Mouse (Mus musculus) urinary bladder, postnatal 25 days (tissue): Measurements from ENCODE around the gene Sectm1a.
"Not testable (repeated sequence)": the region's sequence is repeated elsewhere in the genome, so short reads cannot be mapped to it uniquely, and the experiment has no call there.

Experiments
- DNase-seq: peaks from one replicate; pipeline ENCODE4 v3.0.0; 2022; ENCODE audit warnings: low spot score

Gene Sectm1a

DNA sequence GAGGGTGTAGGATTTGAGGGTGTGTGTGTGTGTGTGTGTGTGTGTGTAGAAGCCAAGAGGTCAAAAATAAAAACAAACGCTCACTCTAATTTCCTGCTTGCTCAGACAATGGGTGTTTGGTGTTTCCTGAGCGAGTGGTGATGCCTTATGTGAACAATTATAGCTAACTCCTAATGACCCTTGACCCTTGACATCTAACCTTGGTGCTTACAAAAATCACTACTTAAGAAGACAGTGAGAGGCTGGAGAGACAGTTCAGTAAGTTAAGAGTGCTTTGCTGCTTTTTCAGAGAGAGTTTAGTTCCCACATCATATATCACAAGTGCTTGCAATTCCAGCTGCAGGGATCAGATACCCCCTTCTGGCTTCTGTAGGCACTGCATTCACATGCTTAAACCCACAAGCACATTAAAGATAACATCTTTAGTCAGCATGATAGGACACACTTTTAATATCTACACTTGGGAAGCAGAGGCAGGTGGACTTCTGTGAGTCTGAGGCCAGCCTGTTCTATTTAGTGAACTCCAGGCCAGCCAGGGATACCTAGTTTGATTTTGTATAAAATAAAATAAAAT, 33.1 kb downstream of the Sectm1a start:
- DNase-seq, result no peak

DNA sequence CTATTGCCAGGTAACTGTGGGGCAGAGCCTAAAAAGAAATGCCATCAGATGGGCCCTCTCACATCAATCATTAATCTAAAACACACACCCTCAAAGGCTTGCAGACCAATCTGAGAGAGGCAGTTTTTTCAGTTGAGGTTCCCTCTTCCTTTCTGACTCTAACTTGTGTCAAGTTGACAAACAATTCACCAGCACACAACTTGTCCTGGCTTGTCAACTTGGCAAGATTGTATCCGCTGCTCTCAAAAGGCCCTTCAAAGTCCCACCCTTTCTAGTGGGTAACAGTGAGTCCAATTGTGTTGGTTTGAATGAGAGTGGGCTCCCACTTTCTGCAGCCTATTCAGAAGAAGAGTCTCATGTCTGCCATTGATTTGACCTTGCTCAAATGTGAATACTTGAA, 35.7 kb downstream of the Sectm1a start:
- no peak for DNase-seq

DNA sequence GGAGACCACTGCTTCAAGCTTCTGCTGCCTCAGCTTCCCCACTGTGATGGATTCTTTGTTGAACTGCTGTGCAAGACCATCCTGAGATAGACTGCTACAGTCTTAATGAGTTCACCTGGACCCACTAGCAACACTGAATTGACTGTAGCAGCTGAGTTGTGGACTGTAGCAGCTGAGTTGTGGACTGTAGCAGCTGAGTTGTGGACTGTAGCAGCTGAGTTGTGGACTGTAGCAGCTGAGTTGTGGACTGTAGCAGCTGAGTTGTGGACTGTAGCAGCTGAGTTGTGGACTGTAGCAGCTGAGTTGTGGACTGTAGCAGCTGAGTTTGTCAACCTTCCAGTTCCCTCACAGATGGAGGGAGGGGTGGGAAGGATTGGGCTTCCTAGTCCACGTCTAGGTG, 38.0 kb downstream of the Sectm1a start:
- DNase-seq, result not testable (repeated sequence)

DNA sequence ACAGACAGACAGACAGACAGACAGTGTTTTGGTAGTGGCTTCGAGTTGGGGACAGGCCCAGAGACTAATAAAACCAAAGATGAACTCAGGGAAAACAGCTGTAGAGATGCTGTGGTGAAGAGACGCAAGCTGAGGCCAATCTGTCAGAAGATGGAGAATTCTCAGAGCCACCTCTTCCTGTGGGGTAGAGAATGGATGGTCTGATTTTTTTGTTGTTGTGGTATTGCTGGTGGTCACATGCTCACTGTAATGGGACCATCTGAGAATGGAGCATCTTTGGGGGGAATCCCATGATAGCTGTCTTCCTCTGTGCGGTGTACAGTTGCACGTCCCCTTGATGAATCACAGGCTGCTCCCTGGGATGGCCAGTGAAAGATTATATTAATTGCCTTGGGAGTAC, 38.5 kb downstream of the Sectm1a start:
- no peak for DNase-seq

DNA sequence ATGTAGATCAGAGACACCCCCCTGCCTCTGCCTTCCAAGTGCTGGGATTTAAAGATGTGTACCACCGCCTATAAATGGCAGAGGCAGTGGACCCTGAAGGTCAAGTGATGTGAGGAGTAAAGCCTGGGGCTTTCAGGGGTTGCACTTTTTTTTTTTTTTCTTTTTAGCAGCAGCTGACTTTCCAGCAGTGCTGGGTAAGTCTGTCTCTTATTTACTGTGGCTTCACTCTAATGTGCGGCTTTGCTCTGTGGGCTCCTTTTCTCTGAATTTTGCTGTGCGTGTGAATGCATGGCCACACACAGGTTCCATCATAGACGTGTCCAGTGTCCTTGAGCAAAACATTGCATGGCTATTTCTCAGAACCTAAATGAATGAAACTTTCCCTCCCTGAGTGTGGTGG, 39.4 kb downstream of the Sectm1a start:
- DNase-seq, result no peak

DNA sequence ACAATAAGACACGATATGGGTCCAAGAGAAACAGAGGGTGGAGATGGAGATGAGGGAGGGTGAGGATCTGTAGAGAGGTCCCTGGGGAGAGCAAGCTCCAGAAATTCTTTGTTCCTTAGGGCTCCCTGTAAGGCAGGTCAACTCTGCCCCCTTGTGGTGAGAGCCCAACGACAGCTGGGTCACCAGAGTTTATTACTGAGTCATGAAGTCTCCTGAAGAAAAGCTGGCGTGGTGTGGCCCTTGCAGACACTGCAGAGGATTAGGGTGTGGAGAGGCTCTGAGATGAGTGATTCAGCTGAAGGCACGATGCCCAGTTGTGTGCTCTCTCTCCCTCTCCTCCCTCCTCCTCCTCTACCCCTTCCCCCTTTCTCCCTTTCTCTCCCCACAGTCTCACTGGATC, 39.8 kb downstream of the Sectm1a start:
- peak; percentile 87 for DNase-seq

DNA sequence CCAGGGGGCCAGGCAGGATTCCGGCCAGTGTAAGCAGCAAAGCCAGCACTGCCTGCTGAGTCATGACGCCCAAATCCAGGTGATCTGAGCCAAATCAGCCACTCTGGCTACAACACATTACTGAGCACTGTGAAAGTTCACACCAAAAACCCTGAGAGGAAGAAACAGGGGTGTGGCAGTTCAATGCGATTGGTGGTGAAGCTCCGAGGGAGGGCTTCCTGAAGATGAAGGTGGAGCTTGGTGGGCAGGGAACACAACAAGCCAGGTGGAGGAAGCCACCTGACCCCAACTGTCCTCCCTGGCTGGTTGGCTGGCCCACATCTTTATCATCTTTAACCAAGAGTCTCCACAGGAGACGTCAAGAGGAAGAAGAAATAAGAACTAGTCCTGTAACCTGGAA, 41.7 kb downstream of the Sectm1a start, which contains the start of gene Cd7:
TSS of gene Cd7 (minus strand) at position 117 of the 400 bp plus-strand sequence.
- DNase-seq, result no peak

DNA sequence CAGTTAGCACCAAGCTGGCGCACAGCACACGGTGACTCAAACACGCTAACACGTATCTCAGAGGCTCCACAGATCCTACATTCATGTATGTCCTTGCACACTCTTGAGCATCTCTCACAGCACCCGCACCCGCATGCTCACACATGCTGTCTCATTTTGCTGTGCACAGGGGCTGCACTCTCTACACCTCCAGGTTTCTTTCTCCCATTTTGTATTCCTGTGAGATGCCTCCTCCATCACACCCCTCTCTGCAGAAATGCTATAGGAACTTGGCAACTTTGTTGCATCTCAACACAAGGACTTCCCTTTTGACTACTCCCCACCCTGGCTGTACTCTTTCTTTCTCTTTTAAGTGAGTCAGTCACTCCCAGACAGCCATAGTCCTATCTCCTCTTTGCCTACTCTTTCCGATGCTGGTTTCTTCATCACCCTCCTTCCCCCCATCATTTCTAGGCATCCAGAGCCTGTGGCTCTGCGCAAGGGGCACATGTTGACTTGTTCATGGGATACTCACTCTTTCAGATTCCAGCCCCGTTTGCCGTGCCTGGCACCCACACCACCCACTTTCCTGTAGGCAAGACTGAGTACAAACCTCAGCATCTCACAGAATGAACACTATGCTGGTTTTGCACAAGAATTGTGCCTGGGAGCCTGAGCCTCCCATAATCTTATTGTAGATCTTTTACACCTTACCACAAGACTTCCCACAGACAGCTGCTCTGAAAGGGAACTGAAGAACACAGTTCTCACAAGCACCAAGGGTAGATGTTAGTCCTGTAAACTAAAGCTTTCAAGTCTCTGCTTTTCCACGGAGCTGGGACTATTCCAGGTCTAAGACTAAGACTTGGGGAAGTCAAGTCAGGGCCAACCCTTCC, 42.4 kb downstream of the Sectm1a start:
- DNase-seq, result no peak

DNA sequence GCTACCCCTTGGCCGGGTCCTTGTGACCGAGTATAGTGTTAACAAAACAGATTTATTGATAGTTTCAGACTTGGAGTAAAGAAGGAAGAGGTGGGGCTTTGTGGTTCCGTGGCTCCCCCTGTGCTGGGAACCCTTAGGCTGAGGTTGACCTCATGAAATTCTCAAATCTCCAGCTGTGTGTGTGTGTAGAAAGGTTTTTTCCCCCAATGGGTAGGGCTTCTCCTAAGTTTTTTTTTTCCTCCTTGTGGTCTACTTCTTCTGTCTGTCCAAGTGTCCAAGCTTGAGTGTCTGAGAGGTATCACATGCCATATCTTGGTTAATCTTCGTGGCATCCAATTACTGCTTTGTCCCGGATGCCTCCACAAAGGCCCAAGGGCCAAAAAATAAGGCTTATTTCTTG, 47.9 kb downstream of the Sectm1a start:
- no peak for DNase-seq

DNA sequence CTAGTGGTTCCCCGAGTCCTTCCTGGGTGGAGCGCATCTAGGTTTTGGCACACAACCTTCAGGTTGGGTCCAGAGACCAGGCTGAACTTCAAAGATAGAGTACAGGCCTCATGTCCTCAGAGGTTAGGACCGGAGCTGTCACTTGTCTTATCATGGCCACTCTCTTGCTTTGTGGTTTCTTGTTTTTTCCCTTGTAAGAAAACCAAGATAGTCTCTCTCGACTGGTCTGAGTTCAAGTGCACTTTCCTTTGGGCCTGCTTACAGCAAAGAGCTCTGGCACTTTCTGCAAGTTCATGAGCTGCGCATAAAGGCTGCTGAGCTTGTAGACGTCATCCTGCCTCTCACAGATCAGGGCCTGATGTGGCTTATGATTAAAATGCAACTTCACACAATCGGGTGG, 53.8 kb downstream of the Sectm1a start:
- DNase-seq, result no peak

DNA sequence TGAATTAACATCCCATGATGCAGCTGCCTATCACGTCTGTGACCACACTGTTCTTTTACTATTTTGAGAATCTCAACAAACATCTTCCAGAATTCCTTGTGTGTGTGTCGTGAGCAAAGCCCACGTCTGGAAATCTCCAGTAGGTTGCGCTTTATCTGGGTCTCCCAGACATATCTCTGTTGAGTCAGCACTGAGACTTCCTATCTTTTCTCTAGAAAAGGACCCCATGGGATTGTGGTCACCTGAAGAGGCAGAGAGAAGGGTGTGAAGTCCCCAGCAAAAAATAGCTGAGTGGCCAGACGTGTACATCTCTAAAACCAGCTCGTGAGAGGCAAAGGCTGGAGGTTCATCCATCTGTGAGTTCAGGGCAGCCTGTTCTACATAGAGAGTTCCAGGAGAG, 56.9 kb downstream of the Sectm1a start:
- no peak for DNase-seq

DNA sequence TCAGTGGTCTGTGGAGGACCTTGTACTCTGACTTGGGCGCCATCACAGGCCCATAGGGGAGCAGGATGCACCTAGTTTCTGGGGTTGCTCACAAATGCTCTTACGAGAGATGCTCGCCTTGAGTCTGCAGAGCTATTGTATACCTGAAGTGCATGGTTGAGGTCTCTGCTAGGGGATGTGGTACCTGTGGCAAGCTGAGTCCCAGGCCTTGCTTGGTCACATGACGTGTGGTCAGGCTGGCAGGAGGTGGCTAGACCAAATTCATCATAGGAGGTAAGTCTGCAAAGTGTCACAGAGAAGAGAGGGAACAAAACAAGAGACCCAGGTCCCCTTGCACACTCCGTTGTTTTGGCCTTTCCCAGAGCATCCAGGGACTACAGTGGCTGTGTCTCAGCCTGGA, 61.5 kb downstream of the Sectm1a start:
- DNase-seq, result no peak

DNA sequence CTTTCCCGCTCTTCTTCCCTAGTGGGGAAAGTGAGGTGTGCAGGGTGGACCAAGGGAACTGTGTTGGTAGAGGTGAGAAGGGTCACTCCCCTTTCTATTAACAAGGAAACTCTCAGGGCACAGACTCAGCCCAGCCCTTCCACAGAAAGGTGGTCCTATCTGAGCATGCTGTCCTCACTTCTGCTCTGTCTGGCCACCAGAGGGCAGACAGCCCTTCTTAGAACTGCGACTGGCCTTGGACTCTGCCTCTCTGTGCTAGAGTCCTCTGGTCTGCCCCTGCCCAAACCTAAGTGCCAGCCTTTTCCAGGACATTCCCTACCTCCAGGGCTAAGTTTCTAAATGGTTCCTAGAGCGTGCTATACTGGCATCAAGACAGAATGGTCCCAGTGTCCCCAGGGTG, 63.3 kb downstream of the Sectm1a start:
- peak; percentile 46 for DNase-seq
